Mouse (Mus musculus) stomach, embryonic 15.5 days (tissue): ENCODE results near the gene Ank2. TPM values are rescaled to one million over a fixed set of nuclear protein-coding genes. Genes with fewer than 3 reads are reported as not detected.

Experiments used
- ATAC-seq: fragments of 200-750 bp; cut with Nextera tagmentation; 2 replicates; pipeline ENCODE4 v1.8.0; 2017; ENCODE audit warnings: low read depth, moderate number of reproducible peaks, moderate TSS enrichment; ENCODE audit not compliant: insufficient read depth, low FRiP score
- H3K27ac ChIP-seq: fragments of 300-500 bp; sonication (generic); 2 replicates; pipeline ENCODE4 v1.5.1; 2015; ENCODE audit warnings: mild to moderate bottlenecking, inconsistent platforms
- H3K27me3 ChIP-seq: fragments of 300-500 bp; sonication (generic); replicated peaks from 2 replicates; pipeline ENCODE4 v1.6.1; 2015; ENCODE audit warnings: inconsistent platforms
- H3K36me3 ChIP-seq: fragments of 300-500 bp; sonication (generic); 2 replicates; pipeline ENCODE4 v1.6.1; 2015; ENCODE audit warnings: inconsistent platforms
- H3K4me1 ChIP-seq: fragments of 300-500 bp; sonication (generic); 2 replicates; pipeline ENCODE4 v1.6.1; 2015; ENCODE audit warnings: inconsistent platforms
- H3K4me2 ChIP-seq: fragments of 300-500 bp; sonication (generic); 2 replicates; pipeline ENCODE4 v1.6.1; 2015; ENCODE audit warnings: mild to moderate bottlenecking, inconsistent platforms
- H3K4me3 ChIP-seq: fragments of 300-500 bp; sonication (generic); replicated peaks from 2 replicates; pipeline ENCODE4 v1.5.1; 2015; ENCODE audit warnings: inconsistent platforms
- H3K9ac ChIP-seq: fragments of 300-500 bp; sonication (generic); 2 replicates; pipeline ENCODE4 v1.6.1; 2015; ENCODE audit warnings: inconsistent platforms
- H3K9me3 ChIP-seq: fragments of 300-500 bp; sonication (generic); 2 replicates; pipeline ENCODE4 v1.6.1; 2016; ENCODE audit warnings: inconsistent platforms
- WGBS: fragments of 180-500 bp; shearing (Covaris S2); methylation state at CpG from one replicate; pipeline ENCODE4 v1.1.7; 2015; 5-methylcytosine and 5-hydroxymethylcytosine counted together
- polyA plus RNA-seq: library from polyadenylated mRNA; unstranded; fragments of >200 nt; fragmentation: Nextera tagmentation; extraction: Ambion mirVana; gene quantifications from 2 replicates; pipeline ENCODE4 v1.2.1, GENCODE M21; 2015

The Ank2 gene
- polyA plus RNA-seq, 1 experiment from 2014 or later: 32.2 TPM

GRCm38 (mm10) chr3:127265732-127266131 is 233.4 kb downstream of the Ank2 start:
- no peaks in the 10 kb centered on the region for H3K4me1 ChIP-seq
- no peak overlapping the region for H3K4me2 ChIP-seq
- H3K36me3 ChIP-seq: no peaks in the 10 kb centered on the region
- no peak overlapping the region for H3K27ac ChIP-seq
- no peaks in the 10 kb centered on the region for H3K9me3 ChIP-seq
- H3K27me3 ChIP-seq: no peaks in the 10 kb centered on the region
- H3K4me3 ChIP-seq: no peak overlapping the region
- WGBS: 65% methylated on average over 5 of the region's 5 CpGs
- no peak for ATAC-seq
- no peak overlapping the region for H3K9ac ChIP-seq

GRCm38 (mm10) chr3:127265182-127265581 is 234.0 kb downstream of the Ank2 start:
- H3K4me3 ChIP-seq: no peak overlapping the region
- no peak overlapping the region for H3K4me2 ChIP-seq
- H3K36me3 ChIP-seq: no peaks in the 10 kb centered on the region
- H3K27me3 ChIP-seq: no peaks in the 10 kb centered on the region
- H3K9me3 ChIP-seq: no peaks in the 10 kb centered on the region
- no peak overlapping the region for H3K27ac ChIP-seq
- no peaks in the 10 kb centered on the region for H3K4me1 ChIP-seq
- no peak for ATAC-seq
- WGBS: 74% methylated on average over 3 of the region's 3 CpGs
- H3K9ac ChIP-seq: no peak overlapping the region

GRCm38 (mm10) chr3:127260786-127261166 is 238.4 kb downstream of the Ank2 start:
- WGBS: 79% methylated on average over 7 of the region's 7 CpGs
- no peak overlapping the region for H3K4me2 ChIP-seq
- no peak overlapping the region for H3K27ac ChIP-seq
- no peaks in the 10 kb centered on the region for H3K9me3 ChIP-seq
- H3K27me3 ChIP-seq: no peaks in the 10 kb centered on the region
- no peaks in the 10 kb centered on the region for H3K36me3 ChIP-seq
- no peak for ATAC-seq
- H3K9ac ChIP-seq: no peak overlapping the region
- 0 out of 2 replicates have a peak, but pooled peaks cover 2% of the 10 kb centered on the region for H3K4me1 ChIP-seq
- no peak overlapping the region for H3K4me3 ChIP-seq

- Histone ChIP-seq H3K9me3 (no peaks in the 10 kb centered on the region), H3K36me3 (no peaks in the 10 kb centered on the region), H3K9ac (no peak overlapping the region), H3K4me3 (no peak overlapping the region), H3K4me2 (no peak overlapping the region), H3K4me1 (0 out of 2 replicates have a peak, but pooled peaks cover 2% of the 10 kb centered on the region), H3K27me3 (no peaks in the 10 kb centered on the region), H3K27ac (no peak overlapping the region)
- no peak for ATAC-seq
- WGBS: 75% methylated on average over 15 of the region's 15 CpGs
Observed at GRCm38 (mm10) chr3:127260007-127260785, 239.0 kb downstream of the Ank2 start.

GRCm38 (mm10) chr3:127258466-127259075 is 240.6 kb downstream of the Ank2 start:
- ATAC-seq: no peak
- no peaks in the 10 kb centered on the region for H3K9me3 ChIP-seq
- H3K27ac ChIP-seq: no peak overlapping the region
- 44% methylated on average over 15 of the region's 15 CpGs for WGBS
- H3K9ac ChIP-seq: no peak overlapping the region
- H3K27me3 ChIP-seq: no peaks in the 10 kb centered on the region
- H3K4me1 ChIP-seq: 0 out of 2 replicates have a peak, but pooled peaks cover 2% of the 10 kb centered on the region
- no peaks in the 10 kb centered on the region for H3K36me3 ChIP-seq
- peak overlapping the region; percentile 65 for H3K4me2 ChIP-seq
- H3K4me3 ChIP-seq: no peak overlapping the region

DNA sequence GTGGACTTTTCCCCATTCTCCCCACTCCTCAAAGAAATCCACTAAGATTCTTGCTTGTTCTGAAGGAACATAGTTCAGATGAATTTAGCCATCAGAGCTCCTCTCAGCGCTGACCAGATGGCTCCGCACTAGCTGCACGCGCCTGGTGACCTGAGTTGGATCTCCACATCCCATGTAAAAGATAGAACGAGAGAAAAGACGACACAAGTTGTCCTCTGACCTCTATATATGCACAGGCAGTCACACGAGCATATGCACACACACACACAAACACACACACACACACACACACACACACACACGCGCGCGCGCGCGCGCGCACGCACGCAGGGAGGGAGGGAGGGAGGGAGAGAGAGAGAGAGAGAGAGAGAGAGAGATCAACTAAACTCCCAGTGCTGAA is 241.2 kb downstream of the Ank2 start:
- Histone ChIP-seq H3K9ac (no peak overlapping the region), H3K36me3 (no peaks in the 10 kb centered on the region), H3K27me3 (no peaks in the 10 kb centered on the region), H3K27ac (peak overlapping the region; percentile 84), H3K4me1 (0 out of 2 replicates have a peak, but pooled peaks cover 2% of the 10 kb centered on the region), H3K4me3 (peak overlapping the region; percentile 42), H3K9me3 (no peaks in the 10 kb centered on the region), H3K4me2 (peak overlapping the region; percentile 65)
- peak; percentile 44; the same call in 1 of the 2 replicates for ATAC-seq
- WGBS: under 1% methylated on average over 18 of the region's 18 CpGs

GRCm38 (mm10) chr3:127257279-127257925 is 241.7 kb downstream of the Ank2 start:
- H3K4me2 ChIP-seq: peak overlapping the region; percentile 65
- 1% methylated on average over 13 of the region's 13 CpGs for WGBS
- no peak overlapping the region for H3K9ac ChIP-seq
- no peaks in the 10 kb centered on the region for H3K27me3 ChIP-seq
- H3K4me1 ChIP-seq: 0 out of 2 replicates have a peak, but pooled peaks cover 2% of the 10 kb centered on the region
- ATAC-seq: peak; percentile 90
- H3K9me3 ChIP-seq: no peaks in the 10 kb centered on the region
- H3K27ac ChIP-seq: peak overlapping the region; percentile 84
- no peaks in the 10 kb centered on the region for H3K36me3 ChIP-seq
- H3K4me3 ChIP-seq: peak overlapping the region; percentile 42

DNA sequence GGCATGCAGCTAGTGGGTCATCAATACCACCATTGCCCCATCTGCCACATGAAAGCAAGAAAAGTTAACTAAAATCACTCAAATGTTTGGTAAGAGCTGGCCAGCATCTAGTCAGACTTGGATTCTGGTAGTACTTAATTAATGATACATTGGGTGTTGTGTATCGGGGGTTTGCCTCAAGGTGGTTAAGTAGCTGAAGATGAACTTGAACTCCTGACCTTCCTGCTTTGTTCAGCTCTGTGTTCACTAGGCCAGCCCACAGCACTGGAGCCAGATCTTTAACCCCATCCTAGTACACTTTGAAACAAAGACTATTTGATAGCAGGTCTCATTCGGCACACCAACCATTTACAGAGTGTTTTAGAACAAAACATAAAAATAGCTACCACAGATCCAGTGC is 242.5 kb downstream of the Ank2 start:
- WGBS: 59% methylated on average over 2 of the region's 2 CpGs
- Histone ChIP-seq H3K4me2 (no peak overlapping the region), H3K27ac (no peak overlapping the region), H3K9me3 (no peaks in the 10 kb centered on the region), H3K4me3 (no peak overlapping the region), H3K9ac (no peak overlapping the region), H3K27me3 (no peaks in the 10 kb centered on the region), H3K4me1 (0 out of 2 replicates have a peak, but pooled peaks cover 2% of the 10 kb centered on the region), H3K36me3 (no peaks in the 10 kb centered on the region)
- no peak for ATAC-seq

GRCm38 (mm10) chr3:127250930-127251329 is 248.2 kb downstream of the Ank2 start:
- 64% methylated on average over 5 of the region's 5 CpGs for WGBS
- Histone ChIP-seq H3K27me3 (no peaks in the 10 kb centered on the region), H3K9ac (no peak overlapping the region), H3K4me1 (no peaks in the 10 kb centered on the region), H3K36me3 (no peaks in the 10 kb centered on the region), H3K4me3 (no peak overlapping the region), H3K27ac (no peak overlapping the region), H3K4me2 (no peak overlapping the region), H3K9me3 (no peaks in the 10 kb centered on the region)
- no peak for ATAC-seq

GRCm38 (mm10) chr3:127248611-127249010 is 250.5 kb downstream of the Ank2 start:
- Histone ChIP-seq H3K36me3 (no peaks in the 10 kb centered on the region), H3K27me3 (no peaks in the 10 kb centered on the region), H3K9ac (no peak overlapping the region), H3K4me1 (no peaks in the 10 kb centered on the region), H3K9me3 (no peaks in the 10 kb centered on the region), H3K27ac (no peak overlapping the region), H3K4me3 (no peak overlapping the region), H3K4me2 (no peak overlapping the region)
- no peak for ATAC-seq

DNA sequence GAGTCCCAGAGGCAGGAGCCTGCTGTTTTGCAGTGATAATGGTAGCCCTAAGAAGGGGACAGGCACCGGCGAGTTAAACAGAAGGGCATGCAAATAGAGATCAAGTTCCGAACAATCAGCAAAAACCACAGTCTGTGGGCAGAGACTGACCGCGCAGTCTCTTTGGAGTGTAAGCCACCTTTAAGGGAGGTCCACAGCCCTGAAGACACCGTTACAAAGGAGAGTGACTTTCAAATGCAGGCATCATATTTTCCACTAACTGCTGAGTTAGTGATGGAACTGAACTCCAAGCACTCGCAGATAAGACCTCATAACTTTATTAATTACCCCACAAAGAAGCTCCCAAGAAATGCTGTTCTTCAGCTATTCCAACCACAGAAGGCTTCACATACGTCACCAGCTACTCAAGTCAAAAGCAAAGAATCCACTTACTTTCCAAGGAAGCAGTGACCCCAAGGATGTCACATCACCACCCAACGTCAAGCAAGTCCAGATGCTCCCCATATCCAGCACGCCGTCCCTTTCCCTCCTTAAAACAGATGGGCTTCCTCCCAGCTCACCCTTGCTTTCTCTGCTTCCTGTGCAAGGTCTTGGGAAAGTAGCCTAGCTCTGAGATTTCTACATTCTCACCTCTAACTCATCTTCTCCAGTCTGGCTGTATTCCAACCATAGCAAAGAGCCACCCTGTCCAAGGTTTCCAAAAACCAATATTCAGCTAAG is 252.0 kb downstream of the Ank2 start:
- Histone ChIP-seq H3K27ac (no peak overlapping the region), H3K27me3 (no peaks in the 10 kb centered on the region), H3K4me1 (no peaks in the 10 kb centered on the region), H3K9ac (no peak overlapping the region), H3K4me3 (no peak overlapping the region), H3K9me3 (no peaks in the 10 kb centered on the region), H3K4me2 (no peak overlapping the region), H3K36me3 (no peaks in the 10 kb centered on the region)
- WGBS: 62% methylated on average over 11 of the region's 11 CpGs
- ATAC-seq: no peak
